Mouse (Mus musculus): ENCODE data around the gene Scn2a.
"Not testable (repeated sequence)": the region's sequence is repeated elsewhere in the genome, so short reads cannot be mapped to it uniquely, and the experiment has no call there.

The Scn2a gene

DNA sequence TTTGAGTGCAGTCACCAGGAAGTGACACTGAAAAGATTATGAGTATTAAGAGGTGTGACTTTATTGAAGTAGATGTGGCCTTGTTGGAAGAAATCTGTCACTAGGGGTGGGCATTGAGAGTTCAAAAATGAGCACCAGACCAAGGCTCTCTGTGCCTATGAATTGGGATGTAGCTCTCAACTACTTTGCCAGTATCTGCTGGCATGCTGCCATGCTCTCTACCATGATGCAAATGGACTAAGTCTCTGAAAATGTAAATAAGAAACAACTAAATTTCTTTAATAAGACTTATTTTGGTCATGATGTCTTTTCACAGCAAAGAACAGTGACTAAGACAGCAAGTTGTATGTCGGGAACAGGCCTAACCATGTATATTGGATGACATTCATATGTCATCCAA, 79.7 kb downstream of the Scn2a start:
- no peak for DNase-seq (ENCODE audit: low spot score in 2 of 2)

DNA sequence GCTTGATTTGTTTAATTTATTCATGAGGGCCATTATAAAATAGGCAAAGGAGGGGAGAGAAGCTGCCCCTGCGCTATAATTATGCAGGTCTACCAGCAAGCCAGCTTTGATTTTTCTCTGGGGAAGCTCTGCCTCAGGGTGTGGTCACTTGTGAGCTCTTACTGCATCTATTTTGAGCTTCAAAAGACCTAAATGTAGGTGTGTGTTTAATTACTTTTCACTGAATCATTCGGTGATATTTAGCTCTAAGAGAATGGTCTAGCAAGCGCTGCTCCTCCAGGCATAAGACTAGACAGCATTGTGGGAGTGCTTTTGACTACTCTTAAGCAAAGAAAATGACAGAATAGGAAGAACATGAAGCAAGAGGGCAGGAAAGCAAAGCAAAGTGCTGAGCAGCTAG, 80.6 kb downstream of the Scn2a start:
- no peak for DNase-seq (ENCODE audit: low spot score in 2 of 2)

DNA sequence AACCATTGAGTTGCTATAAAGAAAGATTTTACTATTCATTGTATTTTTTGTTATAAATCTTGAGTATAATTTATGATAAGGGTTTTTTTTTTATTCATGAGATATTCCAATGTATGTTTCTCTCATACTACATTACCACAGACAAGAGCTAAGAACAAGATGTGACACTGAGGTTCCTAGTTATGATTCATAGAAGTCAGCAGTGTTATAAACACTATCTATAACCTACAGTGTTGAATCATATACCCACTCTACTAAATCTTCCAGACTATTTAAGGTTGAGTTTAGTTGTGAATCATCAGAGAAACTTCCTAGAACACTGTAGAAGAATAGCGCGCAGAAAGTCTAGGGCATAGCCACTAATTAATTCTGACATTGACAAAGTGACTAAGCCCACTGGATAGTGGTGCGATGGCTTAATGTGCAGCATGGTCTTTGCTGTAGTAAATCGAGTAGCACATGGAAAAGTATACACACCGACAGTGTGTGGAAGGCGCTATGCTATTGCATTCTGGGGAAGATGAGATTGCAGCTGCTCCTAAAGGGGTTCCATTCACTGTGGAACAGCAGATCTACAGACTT, 101.7 kb downstream of the Scn2a start:
- DNase-seq (ENCODE audit: low spot score in 2 of 2): no peak

DNA sequence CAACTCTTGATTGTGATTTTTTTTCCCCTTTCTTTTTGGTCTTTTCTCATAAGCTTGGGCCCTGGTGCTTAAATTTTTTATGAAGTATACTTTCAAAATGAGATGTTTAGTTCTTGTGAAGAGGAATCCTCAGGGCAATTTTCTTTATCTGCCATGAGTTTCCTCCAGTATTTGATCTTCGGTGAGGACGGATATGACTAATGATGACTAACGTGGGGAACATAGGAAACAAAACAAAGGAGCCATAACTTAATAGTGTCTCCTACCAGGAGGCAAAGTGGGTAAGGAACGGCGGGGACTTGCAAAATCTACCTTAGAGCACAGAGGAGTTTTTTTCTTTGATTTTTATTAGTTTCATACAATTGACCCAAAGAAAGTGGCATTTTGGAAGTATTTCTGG, 124.8 kb downstream of the Scn2a start:
- DNase-seq (ENCODE audit: low spot score in 2 of 2): no peak

DNA sequence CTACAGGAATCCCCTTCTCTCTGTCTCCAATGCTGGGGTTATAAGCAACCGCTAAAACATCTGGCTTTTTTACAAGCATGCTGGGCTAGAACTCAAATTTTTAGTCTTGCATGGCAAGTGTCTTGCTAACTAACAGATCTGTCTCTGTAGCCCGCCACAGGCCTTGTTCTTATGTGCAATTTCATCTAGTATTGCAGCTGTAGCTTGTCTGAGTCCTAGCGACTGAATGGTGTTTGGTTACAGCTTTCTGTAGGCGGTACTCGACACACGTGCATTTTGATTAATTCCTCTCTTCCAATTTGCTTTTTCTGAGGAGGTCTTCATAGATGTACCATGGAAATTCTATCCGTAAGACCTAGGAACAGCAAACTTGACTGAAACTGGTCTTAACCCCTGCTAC, 161.9 kb downstream of the Scn2a start:
- DNase-seq (ENCODE audit: low spot score in 2 of 2): no peak

DNA sequence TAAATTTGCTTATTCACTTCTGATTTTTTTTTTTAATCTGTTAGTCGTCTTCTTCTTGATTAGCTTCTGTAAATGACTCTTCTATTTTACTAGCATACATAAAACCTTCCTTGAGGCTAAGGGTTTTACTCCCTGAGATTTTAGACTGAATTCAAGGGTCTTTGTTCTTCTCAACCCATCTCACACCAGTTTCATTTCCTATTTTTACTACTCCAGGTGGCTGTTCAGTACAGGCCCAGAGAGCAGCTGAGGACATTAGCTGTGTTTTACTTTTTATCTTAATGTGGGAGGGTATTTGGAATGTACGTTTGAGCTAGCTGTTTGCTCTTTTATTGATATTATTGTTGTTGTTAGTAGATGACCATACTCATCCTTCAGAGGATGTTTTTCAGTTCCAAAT, 162.8 kb downstream of the Scn2a start:
- no peak for DNase-seq (ENCODE audit: low spot score in 2 of 2)

DNA sequence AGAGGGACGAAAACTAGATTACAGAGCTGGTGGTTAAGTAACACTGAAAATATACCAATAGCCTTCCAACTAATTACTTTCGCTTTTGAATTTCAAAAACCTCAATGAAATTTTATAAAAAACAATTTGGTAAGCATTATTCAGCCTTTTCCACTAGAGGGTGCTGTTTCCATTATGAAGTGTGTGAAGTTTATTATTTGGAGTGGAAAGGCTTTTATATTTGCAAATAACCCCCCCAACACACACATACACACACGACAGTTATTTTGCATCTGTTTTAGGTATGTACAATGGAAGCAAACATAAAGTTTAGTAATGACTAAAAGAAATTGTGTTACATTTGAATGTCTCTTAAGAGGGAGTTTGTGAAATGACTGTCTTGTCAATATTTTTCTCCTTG, 171.9 kb downstream of the Scn2a start:
- no peak for DNase-seq (ENCODE audit: low spot score in 2 of 2)

DNA sequence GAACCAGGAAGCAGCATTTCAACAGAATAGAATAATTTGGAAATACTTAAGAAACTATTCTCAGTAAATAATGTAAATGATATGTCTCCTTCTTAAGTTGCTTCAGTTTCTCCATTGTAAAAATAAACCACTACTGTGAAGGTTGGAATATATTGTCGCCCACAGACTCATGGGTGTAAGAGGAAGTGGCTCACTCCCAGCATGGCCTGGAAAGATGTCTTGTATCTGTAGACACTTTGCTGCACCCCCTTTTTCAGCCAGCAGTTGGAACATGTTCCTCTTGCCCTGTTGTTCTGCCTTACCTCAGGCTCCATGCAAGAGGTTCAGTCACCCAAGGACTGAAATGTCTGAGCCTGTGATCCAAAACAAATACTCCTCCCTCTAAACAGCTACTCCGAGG, 173.0 kb downstream of the Scn2a start:
- no peak for DNase-seq (ENCODE audit: low spot score in 2 of 2)

DNA sequence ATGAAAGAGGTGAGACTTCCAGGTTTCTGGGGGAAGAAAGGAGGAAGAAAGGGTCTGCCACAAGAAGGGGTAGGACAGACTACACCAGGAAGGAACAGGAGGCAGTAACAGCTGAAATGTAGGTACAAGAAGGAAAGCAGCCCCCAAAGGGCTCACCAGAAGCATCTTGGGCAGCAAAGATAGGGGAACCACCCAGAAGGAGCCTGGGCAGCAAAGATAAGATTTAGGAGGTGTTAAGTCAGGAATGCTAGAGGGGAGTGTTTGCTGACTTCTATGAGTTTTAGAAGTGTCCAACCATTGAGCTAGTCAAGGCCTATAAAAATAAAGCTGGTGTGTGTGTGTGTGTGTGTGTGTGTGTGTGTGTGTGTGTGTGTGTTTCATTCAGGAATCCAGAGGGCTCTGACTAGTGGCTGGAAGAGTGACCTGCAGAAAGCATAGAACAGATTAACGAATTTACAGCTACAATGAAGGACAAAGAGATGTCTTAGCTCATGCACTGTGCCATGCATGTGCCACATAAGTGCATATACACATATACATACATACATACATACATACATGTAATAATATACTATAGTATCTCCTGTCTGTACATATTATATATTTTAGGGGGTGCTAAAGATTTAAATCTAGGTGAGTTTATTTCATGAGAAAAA, 180.6 kb downstream of the Scn2a start:
- DNase-seq (ENCODE audit: low spot score in 2 of 2): no peak

DNA sequence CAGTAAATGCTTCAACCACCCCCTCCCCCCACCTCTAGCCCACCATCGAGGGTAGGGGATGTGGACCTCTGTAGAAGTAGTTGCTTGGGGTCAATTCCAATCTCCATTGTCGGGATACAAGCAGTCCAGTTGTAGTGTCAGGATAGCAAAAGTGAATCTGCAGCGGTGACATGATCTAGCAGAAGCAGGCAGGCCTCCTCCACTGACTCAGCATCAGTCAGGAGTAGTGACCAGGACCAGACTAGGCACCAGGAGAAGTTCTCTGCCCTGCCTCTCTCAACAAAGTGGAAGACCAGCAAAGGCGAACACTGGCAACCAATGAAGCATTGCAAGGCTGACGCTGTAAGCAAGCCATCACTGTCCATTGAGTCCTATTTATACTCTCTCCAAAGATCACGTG, 186.0 kb downstream of the Scn2a start:
- no peak for DNase-seq (ENCODE audit: low spot score in 2 of 2)

DNA sequence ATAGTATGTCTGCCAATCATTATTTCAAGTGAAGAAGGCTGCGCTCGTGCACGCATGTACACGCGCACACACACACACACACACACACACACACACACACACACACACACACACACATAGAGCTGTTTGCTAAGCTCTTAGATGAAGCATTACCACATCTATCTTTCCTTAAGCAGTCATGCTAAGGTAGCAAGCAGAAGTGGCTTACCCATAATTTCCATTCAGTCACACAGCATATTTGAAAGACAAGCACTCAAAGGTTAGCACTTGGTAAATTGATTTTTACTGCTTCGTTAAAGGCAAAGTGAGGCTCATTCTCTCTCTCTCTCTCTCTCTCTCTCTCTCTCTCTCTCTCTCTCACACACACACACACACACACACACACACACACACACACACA, 190.6 kb downstream of the Scn2a start:
- DNase-seq (ENCODE audit: low spot score in 2 of 2): not testable (repeated sequence)
